Mouse (Mus musculus) lung, adult 2 months (tissue): ENCODE measurements around the gene Cd9. TPM values are rescaled to one million over a fixed set of nuclear protein-coding genes. Genes with fewer than 3 reads are reported as not detected.

ENCODE experiments used
- DNase-seq: peaks from one replicate; pipeline ENCODE4 v3.0.0; 2022
- H3K4me1 ChIP-seq: fragments of 200-500 bp; 2 replicates; pipeline ENCODE4 v1.6.1; 2011; ENCODE audit warnings: low read length; ENCODE audit not compliant: control insufficient read depth, insufficient read depth
- H3K4me3 ChIP-seq: fragments of 200-500 bp; replicated peaks from 2 replicates; pipeline ENCODE3; 2011; ENCODE audit warnings: low read depth, mild to moderate bottlenecking, control low read depth, low read length; ENCODE audit errors: extremely low read depth
- CTCF ChIP-seq: fragments of 200-500 bp; IDR thresholded peaks from 2 replicates; pipeline ENCODE4 v1.5.1; 2011; ENCODE audit warnings: mild to moderate bottlenecking, low read length, control low read depth; ENCODE audit not compliant: insufficient read depth
- POLR2A ChIP-seq: fragments of 200-500 bp; IDR thresholded peaks from 2 replicates; pipeline ENCODE4 v1.6.1; 2011; ENCODE audit warnings: low read depth, mild to moderate bottlenecking, control low read depth, low read length, borderline replicate concordance; ENCODE audit errors: extremely low read depth
- WGBS: fragments of 180-500 bp; shearing (Covaris S2); methylation state at CpG from one replicate; pipeline ENCODE4 v1.1.7; 2018; 5-methylcytosine and 5-hydroxymethylcytosine counted together
- polyA plus RNA-seq: library from polyadenylated mRNA; depleted of rRNA; stranded (reverse); fragments of >200 nt; gene quantifications from 2 replicates; pipeline ENCODE4 v1.2.3, GENCODE M21; 2012; rRNA removed

The Cd9 gene
- polyA plus RNA-seq, 1 experiment = 537 TPM

DNA sequence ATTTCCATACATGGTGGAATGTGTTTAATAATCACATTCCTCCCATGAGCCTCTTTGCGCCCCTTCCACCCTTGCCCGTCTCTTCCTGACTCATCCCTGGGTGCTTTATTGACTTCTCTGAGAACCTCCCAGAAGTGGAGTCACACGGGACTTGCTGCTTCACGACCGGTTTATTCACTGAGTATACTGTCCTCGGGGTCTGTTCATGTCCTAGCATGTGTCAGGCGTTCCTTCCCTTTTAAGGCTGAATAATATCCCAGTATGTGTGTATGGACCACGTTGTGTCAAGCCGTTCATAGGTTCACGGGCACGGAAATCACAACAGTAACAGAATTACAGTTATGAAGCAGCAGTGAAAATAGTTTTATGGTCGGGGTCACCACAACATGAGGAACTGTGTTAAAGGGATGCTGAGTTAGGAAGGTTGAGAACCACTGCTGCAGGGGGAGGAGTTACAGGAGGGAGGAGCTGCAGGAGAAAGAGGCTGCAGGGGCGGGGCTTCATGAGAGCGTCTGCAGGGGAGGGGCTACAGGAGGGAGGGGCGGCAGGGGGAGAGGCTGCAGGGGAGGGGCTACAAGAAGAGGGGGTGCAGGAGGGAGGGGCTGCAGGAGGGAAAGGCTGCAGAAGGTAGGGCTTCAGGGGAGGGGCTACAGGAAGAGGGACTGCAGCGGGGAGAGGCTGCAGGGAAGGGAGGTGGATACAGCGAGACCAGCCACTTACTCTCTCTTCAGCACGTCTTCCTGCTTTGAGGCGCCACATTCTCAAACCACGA is 72.4 kb downstream of the Cd9 start:
- 19% methylated on average over 20 of the region's 20 CpGs for WGBS
- H3K4me3 ChIP-seq = no peak overlapping the region
- peak; percentile 75 for DNase-seq
- H3K4me1 ChIP-seq = peaks cover 4% of the 10 kb centered on the region
- TF ChIP-seq CTCF (no peak), POLR2A (no peak)

DNA sequence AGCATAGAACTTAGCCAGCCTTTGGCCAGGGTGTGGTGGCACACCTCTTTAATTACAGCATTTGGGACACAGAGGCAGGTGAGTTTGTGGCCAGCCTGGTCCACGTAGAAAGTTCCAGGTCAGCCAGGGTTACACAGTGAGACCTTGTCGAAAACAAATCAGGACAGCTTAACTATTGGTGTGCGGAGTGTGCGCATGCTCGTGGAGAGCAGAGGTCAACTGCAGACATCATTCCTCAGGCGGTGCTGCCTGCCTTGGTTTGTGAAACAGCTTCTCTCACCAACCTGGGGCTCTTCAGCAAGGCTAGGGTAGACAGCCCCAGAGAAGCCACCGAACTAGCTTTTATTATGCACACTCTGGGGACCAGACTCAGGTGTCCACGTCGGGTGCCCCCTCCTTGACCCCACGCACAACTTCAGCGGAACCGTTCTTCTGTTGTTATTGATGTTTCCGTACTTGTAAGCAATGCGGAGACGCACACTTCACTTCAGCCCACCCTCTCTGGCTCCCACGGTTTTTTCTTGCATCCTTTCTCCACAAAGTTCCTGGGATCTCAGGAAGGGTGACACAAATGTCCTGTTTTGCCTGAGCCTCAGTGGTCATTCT is 74.0 kb downstream of the Cd9 start:
- no peak for DNase-seq
- TF ChIP-seq CTCF (no peak), POLR2A (no peak)
- WGBS = 76% methylated on average over 16 of the region's 16 CpGs
- peaks cover 2% of the 10 kb centered on the region for H3K4me1 ChIP-seq
- H3K4me3 ChIP-seq = no peak overlapping the region

DNA sequence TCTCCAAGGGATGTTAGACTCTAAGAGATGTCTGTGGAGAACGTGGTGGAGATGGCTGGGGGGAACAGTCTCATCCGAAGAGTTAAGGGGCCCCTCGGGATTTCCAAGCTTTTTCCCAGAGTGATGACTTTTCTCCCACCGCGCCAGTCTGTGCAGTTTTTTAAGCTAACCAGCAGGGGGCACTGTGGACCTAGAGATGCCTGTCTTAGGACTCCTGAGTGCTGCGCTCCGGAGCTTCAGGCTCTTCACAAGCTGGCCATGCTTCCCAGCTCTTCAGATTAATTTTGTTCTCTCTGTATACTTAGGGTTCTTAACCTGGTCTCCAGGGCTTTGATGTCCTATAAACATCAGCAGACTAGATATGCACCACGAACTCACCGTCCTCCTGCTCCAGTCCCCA is 75.8 kb downstream of the Cd9 start:
- WGBS = 5% methylated on average over 9 of the region's 9 CpGs

DNA sequence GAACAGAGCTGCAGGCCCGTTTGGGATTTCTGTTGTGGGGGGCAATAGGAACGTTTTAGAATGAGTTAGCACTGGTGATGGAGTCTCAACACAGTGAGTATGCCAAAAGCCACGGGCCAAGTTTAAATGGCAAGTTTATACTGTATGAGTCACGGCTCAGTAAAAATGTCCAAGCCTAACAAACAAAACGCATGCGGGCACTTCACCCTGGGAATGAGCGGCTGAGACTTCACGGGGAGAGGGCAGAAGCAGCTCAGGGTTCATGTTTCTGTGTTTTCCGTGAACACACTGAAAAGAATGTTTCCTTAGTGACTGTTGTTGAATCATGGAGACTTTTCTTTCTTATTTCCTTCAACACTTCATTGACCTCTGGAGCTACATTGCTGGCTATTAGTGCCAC is 81.3 kb downstream of the Cd9 start:
- no peaks in the 10 kb centered on the region for H3K4me1 ChIP-seq
- DNase-seq = no peak
- no peak overlapping the region for H3K4me3 ChIP-seq
- 44% methylated on average over 9 of the region's 9 CpGs for WGBS
- TF ChIP-seq POLR2A = no peak
- no peak for TF ChIP-seq CTCF

More for the DNA sequence above, 75.8 kb downstream of the Cd9 start:
- Histone ChIP-seq H3K4me1 (peaks cover 2% of the 10 kb centered on the region), H3K4me3 (no peak overlapping the region)
- DNase-seq = peak; percentile 78
- TF ChIP-seq CTCF (peak; percentile 93), POLR2A (no peak)

DNA sequence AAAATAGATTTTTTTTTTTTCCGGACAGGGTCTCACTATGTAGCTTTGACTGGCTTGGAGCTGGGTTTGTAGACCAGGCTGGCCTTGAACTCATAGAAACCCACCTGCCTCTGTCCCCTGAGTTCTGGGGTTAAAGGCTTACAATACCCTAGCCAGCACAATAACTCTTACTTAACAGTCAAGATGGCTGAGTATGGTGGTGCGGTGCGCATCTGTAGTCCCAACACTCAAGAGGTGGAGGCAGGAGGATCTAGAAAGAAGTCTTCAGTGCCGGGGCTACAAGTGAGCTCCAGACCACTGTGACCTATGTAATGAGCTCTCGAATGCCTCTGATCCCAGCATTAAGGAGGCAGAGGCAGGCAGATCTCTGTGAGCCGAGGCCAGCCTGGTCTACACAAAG is 82.9 kb downstream of the Cd9 start:
- no peak for DNase-seq
- Histone ChIP-seq H3K4me1 (no peaks in the 10 kb centered on the region), H3K4me3 (no peak overlapping the region)
- 94% methylated on average over 6 of the region's 6 CpGs for WGBS
- TF ChIP-seq POLR2A = no peak
- TF ChIP-seq CTCF = no peak

DNA sequence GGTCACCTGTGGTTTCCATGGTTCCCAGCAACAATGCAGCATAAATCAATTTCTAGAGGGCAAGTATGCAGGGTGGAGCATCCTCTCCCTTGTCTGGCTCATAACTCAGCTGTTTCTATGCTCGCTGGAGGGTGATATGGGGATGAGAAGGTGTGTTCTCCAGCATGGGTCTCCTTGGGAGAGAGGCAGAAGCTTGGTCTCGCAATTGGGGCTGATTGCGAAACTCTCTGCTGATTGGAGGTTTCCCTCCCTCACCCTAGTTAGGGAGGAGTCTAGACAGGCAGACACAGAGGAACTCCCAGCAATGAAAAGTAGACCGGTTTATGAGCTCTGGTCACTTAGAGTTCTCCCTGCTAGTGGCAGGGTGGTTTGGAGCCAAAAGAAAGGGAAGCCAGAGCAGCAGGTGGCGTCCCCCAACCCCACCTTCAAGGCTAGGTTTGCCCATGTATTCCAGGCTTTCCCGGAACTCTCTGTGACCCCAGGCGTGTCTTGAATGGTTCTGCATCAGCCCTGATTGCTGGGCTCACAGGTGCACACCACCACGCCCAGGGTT is 83.5 kb downstream of the Cd9 start:
- WGBS = 46% methylated on average over 8 of the region's 8 CpGs
- TF ChIP-seq CTCF (no peak), POLR2A (no peak)
- H3K4me1 ChIP-seq = no peaks in the 10 kb centered on the region
- no peak overlapping the region for H3K4me3 ChIP-seq
- no peak for DNase-seq

DNA sequence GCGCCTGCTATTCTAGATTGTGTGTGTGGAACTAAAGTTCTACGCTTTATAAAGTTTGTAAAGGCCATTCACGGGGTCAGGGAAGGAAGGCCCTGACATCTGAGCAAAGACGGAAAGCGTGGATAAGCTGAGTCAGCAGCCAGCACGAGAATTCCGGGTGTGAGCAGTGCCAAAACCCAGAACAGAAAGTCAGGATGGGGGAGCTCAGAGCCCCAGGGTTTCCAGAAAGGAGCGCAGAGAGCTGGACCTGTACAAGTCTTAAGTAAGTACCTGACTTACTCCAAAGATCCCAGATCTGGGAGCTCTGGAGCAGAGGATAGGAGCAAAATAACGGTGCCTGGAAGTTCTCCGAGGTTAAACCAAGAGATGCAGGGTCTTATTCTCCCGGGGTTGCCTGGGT is 84.0 kb downstream of the Cd9 start:
- H3K4me1 ChIP-seq = no peaks in the 10 kb centered on the region
- WGBS = 60% methylated on average over 11 of the region's 11 CpGs
- DNase-seq = no peak

More for the DNA sequence above, 84.0 kb downstream of the Cd9 start:
- no peak overlapping the region for H3K4me3 ChIP-seq
- TF ChIP-seq POLR2A (no peak), CTCF (no peak)

Other genes with a start within 250 kb of the Cd9 start
- gene Tuba3a, start 208.7 kb downstream of the Cd9 start, polyA plus RNA-seq = 0.17 and 0.19 TPM in 2 replicates
- 107 and 116 TPM in 2 replicates for gene Ltbr, start 180.9 kb downstream of the Cd9 start, polyA plus RNA-seq
- 245 and 249 TPM in 2 replicates for gene Scnn1a, start 174.1 kb downstream of the Cd9 start, polyA plus RNA-seq
- 186 and 200 TPM in 2 replicates for gene Tnfrsf1a, start 145.4 kb downstream of the Cd9 start, polyA plus RNA-seq
- gene Plekhg6, start 114.0 kb downstream of the Cd9 start, polyA plus RNA-seq = 1.3 and 2.6 TPM in 2 replicates
- 421 and 464 TPM in 2 replicates for gene Vwf, start 52.0 kb upstream of the Cd9 start, polyA plus RNA-seq
- gene Ano2, start 195.6 kb upstream of the Cd9 start, polyA plus RNA-seq = 0.03 and 0.28 TPM in 2 replicates